Mouse (Mus musculus) midbrain, embryonic 10.5 days (tissue): ENCODE measurements around the gene Ptgs1. TPM values are rescaled to one million over a fixed set of nuclear protein-coding genes. Genes with fewer than 3 reads are reported as not detected.
"Not testable (repeated sequence)": the region's sequence is repeated elsewhere in the genome, so short reads cannot be mapped to it uniquely, and the experiment has no call there.

Experiments used
- DNase-seq: peaks from one replicate; pipeline ENCODE4 v3.0.0-alpha.2; 2017; ENCODE audit warnings: low spot score
- H3K27ac ChIP-seq: fragments of 300-500 bp; sonication (generic); replicated peaks from 2 replicates; pipeline ENCODE4 v1.5.1; 2016; ENCODE audit warnings: mild to moderate bottlenecking
- H3K27me3 ChIP-seq: fragments of 300-500 bp; sonication (generic); 2 replicates; pipeline ENCODE4 v1.6.1; 2016; ENCODE audit warnings: low read depth, mild to moderate bottlenecking; ENCODE audit not compliant: poor library complexity, severe bottlenecking
- H3K36me3 ChIP-seq: fragments of 300-500 bp; sonication (generic); 2 replicates; pipeline ENCODE4 v1.6.1; 2016; ENCODE audit warnings: mild to moderate bottlenecking, moderate library complexity
- H3K4me1 ChIP-seq: fragments of 300-500 bp; sonication (generic); 2 replicates; pipeline ENCODE4 v1.6.1; 2016
- H3K4me3 ChIP-seq: fragments of 300-500 bp; sonication (generic); 2 replicates; pipeline ENCODE4 v1.5.1; 2016; ENCODE audit warnings: mild to moderate bottlenecking, moderate library complexity
- H3K9me3 ChIP-seq: fragments of 300-500 bp; sonication (generic); replicated peaks from 2 replicates; pipeline ENCODE4 v1.6.1; 2016; ENCODE audit warnings: mild to moderate bottlenecking
- WGBS: fragments of 180-500 bp; shearing (Covaris S2); methylation state at CpG from one replicate; pipeline ENCODE4 v1.1.7; 2016; 5-methylcytosine and 5-hydroxymethylcytosine counted together
- polyA plus RNA-seq: library from polyadenylated mRNA; unstranded; fragments of >200 nt; fragmentation: Nextera tagmentation; extraction: Ambion mirVana; gene quantifications from 2 replicates; pipeline ENCODE4 v1.2.1, GENCODE M21; 2016

The Ptgs1 gene
- polyA plus RNA-seq, result 3.6 and 4.7 TPM in 2 replicates

GRCm38 (mm10) chr2:36230366-36230765, at the start of gene Ptgs1:
TSS of gene Ptgs1 (plus strand) at chr2:36230426.
- Histone ChIP-seq H3K27me3 (peaks cover 31% of the 10 kb centered on the region), H3K36me3 (no peaks in the 10 kb centered on the region), H3K4me3 (peak within 1 kb of the TSS; percentile 49), H3K27ac (no peak within 1 kb of the TSS), H3K4me1 (peaks cover 20% of the 10 kb centered on the region), H3K9me3 (no peaks in the 10 kb centered on the region)
- DNase-seq, result peak; percentile 37
- 1% methylated on average over 18 of the region's 18 CpGs for WGBS

GRCm38 (mm10) chr2:36181587-36182368, 48.4 kb upstream of the Ptgs1 start:
- not testable (repeated sequence) for H3K27me3 ChIP-seq, H3K4me1 ChIP-seq, H3K4me3 ChIP-seq, DNase-seq, H3K27ac ChIP-seq, H3K9me3 ChIP-seq
- peaks cover 17% of the 10 kb centered on the region for H3K36me3 ChIP-seq
- WGBS, result 85% methylated on average over 4 of the region's 4 CpGs

- Histone ChIP-seq H3K9me3 (no peaks in the 10 kb centered on the region), H3K4me3 (no peak overlapping the region), H3K36me3 (peaks cover 4% of the 10 kb centered on the region; the same call in 1 of the 2 replicates), H3K4me1 (no peaks in the 10 kb centered on the region), H3K27me3 (no peaks in the 10 kb centered on the region), H3K27ac (no peak overlapping the region)
- 80% methylated on average over 2 of the region's 2 CpGs for WGBS
- no peak for DNase-seq
Observed at GRCm38 (mm10) chr2:36183278-36183677, 46.9 kb upstream of the Ptgs1 start.

- DNase-seq, result no peak
- H3K27ac ChIP-seq, result no peak overlapping the region
- WGBS, result 93% methylated on average over 2 of the region's 2 CpGs
- H3K27me3 ChIP-seq, result no peaks in the 10 kb centered on the region
- H3K9me3 ChIP-seq, result no peaks in the 10 kb centered on the region
- no peaks in the 10 kb centered on the region for H3K4me1 ChIP-seq
- peaks cover 4% of the 10 kb centered on the region for H3K36me3 ChIP-seq
- no peak overlapping the region for H3K4me3 ChIP-seq
Observed at GRCm38 (mm10) chr2:36184192-36184591, 46.0 kb upstream of the Ptgs1 start.

GRCm38 (mm10) chr2:36184876-36185275, 45.4 kb upstream of the Ptgs1 start:
- Histone ChIP-seq H3K36me3 (peaks cover 5% of the 10 kb centered on the region), H3K9me3 (no peaks in the 10 kb centered on the region), H3K4me1 (no peaks in the 10 kb centered on the region), H3K27me3 (no peaks in the 10 kb centered on the region), H3K27ac (no peak overlapping the region), H3K4me3 (no peak overlapping the region)
- WGBS, result 84% methylated on average over 6 of the region's 6 CpGs
- DNase-seq, result no peak

GRCm38 (mm10) chr2:36189200-36189599, 41.0 kb upstream of the Ptgs1 start:
- not testable (repeated sequence) for H3K4me3 ChIP-seq, H3K9me3 ChIP-seq, H3K36me3 ChIP-seq, DNase-seq, H3K4me1 ChIP-seq, H3K27me3 ChIP-seq, H3K27ac ChIP-seq
- WGBS, result 83% methylated on average over 6 of the region's 6 CpGs

- H3K4me3 ChIP-seq, result no peak overlapping the region
- no peak for DNase-seq
- H3K27me3 ChIP-seq, result 0 out of 2 replicates have a peak, but pooled peaks cover 9% of the 10 kb centered on the region
- H3K36me3 ChIP-seq, result peaks cover 5% of the 10 kb centered on the region
- H3K4me1 ChIP-seq, result peaks cover 4% of the 10 kb centered on the region; the same call in 1 of the 2 replicates
- no peaks in the 10 kb centered on the region for H3K9me3 ChIP-seq
- no peak overlapping the region for H3K27ac ChIP-seq
- WGBS, result 63% methylated on average over 12 of the region's 12 CpGs
Observed at GRCm38 (mm10) chr2:36191098-36191941, 38.9 kb upstream of the Ptgs1 start.

DNA sequence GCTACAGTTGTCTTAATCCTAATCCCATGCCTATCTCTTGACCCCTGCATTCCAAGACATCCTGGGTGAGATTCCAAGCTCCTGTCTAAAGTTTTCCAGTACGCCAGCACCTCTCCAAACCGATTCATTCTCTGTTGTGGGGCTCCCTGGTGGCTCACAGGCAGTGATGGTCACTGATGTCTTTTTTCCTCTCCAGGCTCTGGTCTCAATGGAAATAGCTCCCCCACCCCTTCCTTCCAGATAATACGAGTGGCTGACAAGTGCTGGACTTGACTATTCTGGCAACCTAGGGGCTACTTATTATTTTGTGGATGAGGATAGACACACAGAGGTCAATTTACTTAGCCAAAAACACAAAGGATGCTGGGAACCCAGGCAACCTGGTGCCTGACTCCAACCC, 33.2 kb upstream of the Ptgs1 start:
- H3K27me3 ChIP-seq, result peaks cover 65% of the 10 kb centered on the region

DNA sequence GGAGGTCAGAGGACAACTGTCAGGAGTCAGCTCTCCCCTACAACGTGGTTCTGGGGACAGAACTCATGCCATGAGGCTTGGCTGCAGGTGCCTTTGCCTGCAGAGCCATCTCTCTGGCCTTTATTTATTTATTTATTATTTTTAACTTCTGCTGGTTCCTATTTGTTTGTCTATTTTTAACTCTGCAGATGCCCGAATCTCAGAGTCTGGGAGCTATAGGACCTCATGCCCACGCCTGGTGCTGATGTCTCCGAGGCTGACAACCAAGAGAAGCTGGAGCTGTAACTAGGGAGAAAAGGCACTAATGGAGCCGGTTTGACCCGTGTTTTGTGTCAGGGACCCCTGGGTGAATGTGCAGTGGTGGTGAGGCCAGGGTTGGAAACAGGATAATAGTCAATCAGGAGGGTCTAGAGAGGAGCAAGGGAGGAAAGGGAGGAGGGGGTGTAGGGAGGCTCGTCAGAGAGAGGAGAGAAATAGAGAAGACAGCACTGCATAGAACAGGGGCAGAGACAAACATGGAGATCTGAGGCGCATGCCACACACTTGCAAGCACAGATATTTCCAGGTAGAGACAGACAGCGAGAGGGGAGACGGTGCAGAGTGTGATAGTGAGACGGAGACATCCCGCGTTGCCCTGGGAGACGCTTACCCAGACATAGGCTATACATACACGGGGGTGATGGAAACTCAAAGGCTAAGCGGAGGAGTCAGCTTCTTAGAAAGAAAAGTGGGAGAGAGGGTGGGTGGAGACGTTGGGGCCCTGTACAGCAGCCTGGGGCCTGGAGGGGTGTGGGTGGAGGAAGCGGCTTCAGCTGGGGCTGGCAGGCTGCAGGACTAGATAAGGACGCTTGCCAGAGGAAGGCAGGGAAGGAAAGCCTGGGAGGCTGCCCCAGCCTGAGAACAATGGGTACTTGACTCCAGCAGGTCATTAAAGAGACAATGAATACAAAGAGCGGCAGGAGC, 32.0 kb upstream of the Ptgs1 start:
- DNase-seq, result peak; percentile 51
- Histone ChIP-seq H3K4me1 (peaks cover 38% of the 10 kb centered on the region), H3K9me3 (no peaks in the 10 kb centered on the region), H3K4me3 (peak overlapping the region; percentile 42), H3K36me3 (no peaks in the 10 kb centered on the region), H3K27me3 (peaks cover 77% of the 10 kb centered on the region), H3K27ac (peak overlapping the region; percentile 64)
- 14% methylated on average over 20 of the region's 20 CpGs for WGBS

More for the DNA sequence above, 33.2 kb upstream of the Ptgs1 start:
- DNase-seq, result no peak
- WGBS, result 53% methylated on average over 3 of the region's 3 CpGs
- H3K4me1 ChIP-seq, result peaks cover 26% of the 10 kb centered on the region
- no peak overlapping the region for H3K4me3 ChIP-seq
- H3K36me3 ChIP-seq, result no peaks in the 10 kb centered on the region
- H3K27ac ChIP-seq, result no peak overlapping the region
- H3K9me3 ChIP-seq, result no peaks in the 10 kb centered on the region

DNA sequence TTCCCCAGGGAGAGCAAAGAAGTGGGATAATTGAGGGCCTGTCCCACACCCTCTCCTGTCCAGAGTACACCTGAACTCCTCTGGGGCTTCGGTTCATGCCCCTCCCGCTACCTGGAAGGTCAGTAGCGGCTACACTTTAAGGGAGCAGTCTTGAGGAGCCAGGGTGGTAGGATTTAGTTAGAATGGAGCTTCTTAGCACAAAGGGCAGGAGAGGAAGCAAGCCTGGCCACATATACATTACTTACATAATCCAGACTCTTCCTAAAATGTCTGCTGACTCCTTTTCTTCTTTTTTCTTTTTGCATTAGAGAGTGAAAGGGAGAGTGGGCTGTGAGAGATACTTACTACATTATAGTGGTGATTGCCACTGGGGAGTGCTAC, 31.4 kb upstream of the Ptgs1 start:
- H3K9me3 ChIP-seq, result no peaks in the 10 kb centered on the region
- H3K27ac ChIP-seq, result peak overlapping the region; percentile 64; the same call in 1 of the 2 replicates
- peaks cover 44% of the 10 kb centered on the region for H3K4me1 ChIP-seq
- 6% methylated on average over 3 of the region's 3 CpGs for WGBS
- H3K4me3 ChIP-seq, result peak overlapping the region; percentile 42
- DNase-seq, result no peak
- H3K36me3 ChIP-seq, result no peaks in the 10 kb centered on the region
- peaks cover 83% of the 10 kb centered on the region for H3K27me3 ChIP-seq

DNA sequence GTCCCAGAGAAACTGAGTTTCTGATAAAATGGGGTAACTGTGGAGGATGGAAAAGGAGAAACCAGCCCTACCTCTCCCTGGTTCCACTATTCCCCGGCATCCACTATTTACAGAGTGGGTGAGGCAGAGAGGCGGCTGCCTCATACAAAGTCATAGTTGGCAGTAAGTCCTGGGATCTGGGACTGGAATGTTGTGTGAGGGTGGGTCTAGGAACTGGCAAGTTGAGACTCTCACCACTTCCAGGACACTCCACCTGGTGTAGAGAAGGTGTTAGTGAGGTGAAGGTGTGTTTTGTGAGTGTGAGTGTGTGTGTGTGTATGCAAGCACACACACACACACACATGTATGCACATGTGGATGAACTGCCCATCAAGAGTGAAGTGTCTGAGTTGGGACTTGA, 29.4 kb upstream of the Ptgs1 start:
- no peak for DNase-seq
- H3K4me3 ChIP-seq, result no peak overlapping the region
- no peaks in the 10 kb centered on the region for H3K9me3 ChIP-seq
- H3K27ac ChIP-seq, result no peak overlapping the region
- H3K4me1 ChIP-seq, result peaks cover 48% of the 10 kb centered on the region
- H3K27me3 ChIP-seq, result peaks cover 98% of the 10 kb centered on the region
- no peaks in the 10 kb centered on the region for H3K36me3 ChIP-seq
- WGBS, result 89% methylated on average over 2 of the region's 2 CpGs
